Mouse (Mus musculus) limb, embryonic 14.5 days (tissue): ENCODE data around the gene Mzt1. TPM values are rescaled to one million over a fixed set of nuclear protein-coding genes. Genes with fewer than 3 reads are reported as not detected.
A peak's percentile ranks its signal among the peaks of the same experiment; 100 is the strongest.

Source experiments
- ATAC-seq: fragments of 200-750 bp; cut with Nextera tagmentation; 2 replicates; pipeline ENCODE4 v1.8.0; 2017; ENCODE audit warnings: low read depth, moderate number of reproducible peaks, moderate TSS enrichment; ENCODE audit not compliant: low FRiP score
- DNase-seq: peaks from one replicate; pipeline ENCODE4 v3.0.0-alpha.2; 2015; ENCODE audit warnings: low spot score
- H3K27ac ChIP-seq: fragments of 300-500 bp; sonication (generic); replicated peaks from 2 replicates; pipeline ENCODE4 v1.5.1; 2014; ENCODE audit warnings: low read depth, mild to moderate bottlenecking, low read length, moderate library complexity, mixed read lengths
- H3K27me3 ChIP-seq: fragments of 300-500 bp; sonication (generic); 2 replicates; pipeline ENCODE4 v1.6.1; 2014; ENCODE audit warnings: low read length, mixed read lengths; ENCODE audit not compliant: control insufficient read depth, insufficient read depth
- H3K36me3 ChIP-seq: fragments of 300-500 bp; sonication (generic); 2 replicates; pipeline ENCODE4 v1.6.1; 2014; ENCODE audit warnings: mild to moderate bottlenecking, low read length, moderate library complexity, mixed read lengths; ENCODE audit not compliant: control insufficient read depth, insufficient read depth
- H3K4me1 ChIP-seq: fragments of 300-500 bp; sonication (generic); 2 replicates; pipeline ENCODE4 v1.6.1; 2014; ENCODE audit warnings: antibody characterized with exemption, low read length, mixed read lengths; ENCODE audit not compliant: control insufficient read depth, insufficient read depth
- H3K4me2 ChIP-seq: fragments of 300-500 bp; sonication (generic); replicated peaks from 2 replicates; pipeline ENCODE4 v1.6.1; 2014; ENCODE audit warnings: low read depth, mild to moderate bottlenecking, low read length, moderate library complexity; ENCODE audit not compliant: severe bottlenecking
- H3K4me3 ChIP-seq: fragments of 300-500 bp; sonication (generic); replicated peaks from 2 replicates; pipeline ENCODE4 v1.5.1; 2014; ENCODE audit warnings: low read length
- H3K9ac ChIP-seq: fragments of 300-500 bp; sonication (generic); 2 replicates; pipeline ENCODE4 v1.6.1; 2014; ENCODE audit warnings: mild to moderate bottlenecking, low read depth, low read length, moderate library complexity; ENCODE audit not compliant: severe bottlenecking
- H3K9me3 ChIP-seq: fragments of 300-500 bp; sonication (generic); 2 replicates; pipeline ENCODE4 v1.6.1; 2016; ENCODE audit warnings: low read length; ENCODE audit not compliant: control insufficient read depth
- POLR2A ChIP-seq: fragments of 200-500 bp; IDR thresholded peaks from 2 replicates; pipeline ENCODE4 v1.8.0; 2012; ENCODE audit warnings: inconsistent platforms, mild to moderate bottlenecking, moderate library complexity, borderline replicate concordance; ENCODE audit not compliant: insufficient read depth, insufficient read length; ENCODE audit errors: extremely low read depth
- WGBS: fragments of 180-500 bp; shearing (Covaris S2); extraction: QIAGEN DNeasy Blood & Tissue Kit; methylation state at CpG from one replicate; pipeline ENCODE4 v1.1.7; 2014; 5-methylcytosine and 5-hydroxymethylcytosine counted together
- polyA plus RNA-seq, 2 experiments: library from polyadenylated mRNA; depleted of rRNA in 1 of 2; stranded (reverse) in 1 of 2; unstranded in 1 of 2; fragments of >200 nt; fragmentation: Nextera tagmentation in 1 of 2; extraction: Ambion mirVana in 1 of 2; gene quantifications; 2 replicates each; pipeline versions ENCODE4 v1.2.1 to v1.2.3; 2012 to 2014

Mzt1 gene
- polyA plus RNA-seq, 2 experiments, result 44.3 to 56.0 TPM

GRCm38 (mm10) chr14:98990636-98991035 lies 55.3 kb downstream of the Mzt1 start:
- no peaks in the 10 kb centered on the region for H3K36me3 ChIP-seq
- H3K27me3 ChIP-seq, result no peaks in the 10 kb centered on the region
- WGBS, result 18% methylated on average over 3 of the region's 3 CpGs
- H3K4me3 ChIP-seq, result no peak overlapping the region
- no peak overlapping the region for H3K9ac ChIP-seq
- DNase-seq, result peak; percentile 38
- no peak overlapping the region for H3K4me2 ChIP-seq
- no peak overlapping the region for H3K27ac ChIP-seq
- no peak for TF ChIP-seq POLR2A
- H3K4me1 ChIP-seq, result peaks cover 3% of the 10 kb centered on the region
- no peak for ATAC-seq
- H3K9me3 ChIP-seq, result no peaks in the 10 kb centered on the region

- no peaks in the 10 kb centered on the region for H3K27me3 ChIP-seq
- no peaks in the 10 kb centered on the region for H3K36me3 ChIP-seq
- no peak overlapping the region for H3K9ac ChIP-seq
- no peak for ATAC-seq
- H3K27ac ChIP-seq, result no peak overlapping the region
- no peak for DNase-seq
- no peak for TF ChIP-seq POLR2A
- H3K4me2 ChIP-seq, result no peak overlapping the region
- no peak overlapping the region for H3K4me3 ChIP-seq
- 13% methylated on average over 3 of the region's 3 CpGs for WGBS
- H3K4me1 ChIP-seq, result peaks cover 3% of the 10 kb centered on the region
- no peaks in the 10 kb centered on the region for H3K9me3 ChIP-seq
Observed at GRCm38 (mm10) chr14:98989818-98990217, 56.1 kb downstream of the Mzt1 start.

Other genes starting within 250 kb of the Mzt1 start
- 2.1 and 5.4 TPM in 2 replicates for gene Rpl36a-ps1, start 51.8 kb downstream of the Mzt1 start, polyA plus RNA-seq (2012; rRNA removed)
- 3.7 and 4.2 TPM in 2 replicates for gene Rpl36a-ps1, start 51.8 kb downstream of the Mzt1 start, polyA plus RNA-seq (2014; fragmentation: Nextera tagmentation; extraction: Ambion mirVana)
- 30.4 and 33.3 TPM in 2 replicates for gene Bora, start 88 bp upstream of the Mzt1 start, polyA plus RNA-seq (2012; rRNA removed)
- 45.5 and 48.6 TPM in 2 replicates for gene Bora, start 88 bp upstream of the Mzt1 start, polyA plus RNA-seq (2014; fragmentation: Nextera tagmentation; extraction: Ambion mirVana)
- gene Pibf1, start 53.3 kb upstream of the Mzt1 start, polyA plus RNA-seq (2012; rRNA removed), result 7.2 and 9.8 TPM in 2 replicates
- gene Pibf1, start 53.3 kb upstream of the Mzt1 start, polyA plus RNA-seq (2014; fragmentation: Nextera tagmentation; extraction: Ambion mirVana), result 14.5 and 17.7 TPM in 2 replicates
- gene Dis3, start 53.6 kb upstream of the Mzt1 start, polyA plus RNA-seq (2012; rRNA removed), result 24.3 and 30.7 TPM in 2 replicates
- gene Dis3, start 53.6 kb upstream of the Mzt1 start, polyA plus RNA-seq (2014; fragmentation: Nextera tagmentation; extraction: Ambion mirVana), result 37.6 and 47.4 TPM in 2 replicates